Comparison of ENCODE assay signal across 22 mouse cellular contexts in genomic region chr4:41245408-41245807, GRCm38 (mm10). TPM values are rescaled to one million over a fixed set of nuclear protein-coding genes. Genes with fewer than 3 reads are reported as not detected.
DNase-seq lines count a peak whose midpoint lies in the region; ATAC-seq and TF ChIP-seq lines count a peak whose summit lies in the region.
"Had no signal": no experiment of that assay in that cellular context is flagged by ENCODE, and none has a peak within 500 bp of the region (broad histone marks: within the 10 kb centered on the region; RNA-seq: fewer than 3 reads in every experiment).

No protein-coding gene starts in this region.

- in situ Hi-C loops in Patski (cut with MboI; ENCODE audit: low pct_unique_long_range_greater_than_20kb) = no loop called here

- H3K27ac ChIP-seq in hindbrain, postnatal 0 days = no peak overlapping the region
- no peak overlapping the region for H3K27ac ChIP-seq in hindbrain, embryonic 11.5 days (ENCODE audit: low read depth, low read length)
- H3K27ac ChIP-seq in small intestine, adult 2 months (ENCODE audit: insufficient read depth, low read depth, low read length) = no peak overlapping the region
- H3K27ac ChIP-seq: embryonic facial prominence, embryonic 13.5 days; forebrain, embryonic 10.5 days; limb, embryonic 10.5 days; midbrain, embryonic 15.5 days had no signal

- CTCF ChIA-PET in Patski (lab: Charles Lee) = no interaction called here

- H3K4me2 ChIP-seq in hindbrain, postnatal 0 days (ENCODE audit: low read depth, low read length) = no peak overlapping the region
- H3K4me2 ChIP-seq in hindbrain, embryonic 11.5 days (replicated peaks; ENCODE audit: low read depth, low read length) = no peak overlapping the region
- H3K4me2 ChIP-seq: embryonic facial prominence, embryonic 13.5 days; heart, embryonic 11.5 days; midbrain, embryonic 15.5 days had no signal

- no peaks in the 10 kb centered on the region for H3K9me3 ChIP-seq in hindbrain, postnatal 0 days (ENCODE audit: low read length)
- no peaks in the 10 kb centered on the region for H3K9me3 ChIP-seq in hindbrain, embryonic 11.5 days (ENCODE audit: control insufficient read depth, low read length)
- H3K9me3 ChIP-seq: embryonic facial prominence, embryonic 13.5 days; midbrain, embryonic 15.5 days had no signal

- H3K4me1 ChIP-seq in hindbrain, postnatal 0 days (ENCODE audit: insufficient read depth, low read length) = no peaks in the 10 kb centered on the region
- H3K4me1 ChIP-seq in hindbrain, embryonic 11.5 days (replicated peaks; ENCODE audit: control insufficient read depth, insufficient read depth, low read length) = no peaks in the 10 kb centered on the region
- H3K4me1 ChIP-seq in lung, adult 2 months (ENCODE audit: control insufficient read depth, insufficient read depth, low read length) = no peaks in the 10 kb centered on the region
- no peaks in the 10 kb centered on the region for H3K4me1 ChIP-seq in small intestine, adult 2 months (ENCODE audit: control insufficient read depth, insufficient read depth, insufficient read length, low read length)
- H3K4me1 ChIP-seq: embryonic facial prominence, embryonic 13.5 days; forebrain, embryonic 10.5 days; limb, embryonic 10.5 days; midbrain, embryonic 15.5 days had no signal

- no peak overlapping the region for H3K9ac ChIP-seq in hindbrain, postnatal 0 days (replicated peaks; ENCODE audit: low read length)
- H3K9ac ChIP-seq in hindbrain, embryonic 11.5 days (ENCODE audit: low read depth, low read length) = no peak overlapping the region
- H3K9ac ChIP-seq: embryonic facial prominence, embryonic 13.5 days; midbrain, embryonic 15.5 days had no signal

- no peak for DNase-seq in hindbrain, postnatal 0 days (ENCODE audit: low spot score)
- no peak for DNase-seq in hindbrain, embryonic 11.5 days (ENCODE audit: low spot score)
- DNase-seq in lung, adult 2 months = no peak
- no peak for DNase-seq in lung, postnatal 25 days (ENCODE audit: low spot score)
- DNase-seq in Patski (ENCODE audit: low read depth, low spot score) = no peak
- no peak for DNase-seq in adrenal gland, adult 2 months
- DNase-seq: adrenal gland, postnatal 14 days; cerebellum, adult 2 months; gastrocnemius, postnatal 14 days; heart, postnatal 36 days; kidney, adult 9 months; retina, postnatal 1 day; spleen, adult 18-20 months; thymus, postnatal 14 days had no signal

- peaks cover 4% of the 10 kb centered on the region for H3K36me3 ChIP-seq in hindbrain, postnatal 0 days (ENCODE audit: insufficient read depth, low read length)
- no peaks in the 10 kb centered on the region for H3K36me3 ChIP-seq in hindbrain, embryonic 11.5 days (ENCODE audit: control insufficient read depth, insufficient read depth, low read length)
- peaks cover 19% of the 10 kb centered on the region for H3K36me3 ChIP-seq in small intestine, adult 2 months (ENCODE audit: control insufficient read depth, insufficient read depth, low read length)

- TF ChIP-seq POLR2A in lung, adult 2 months (IDR thresholded peaks at IDR 0.05; ENCODE audit: borderline replicate concordance, extremely low read depth, low read depth, low read length) = no peak
- no peak for TF ChIP-seq POLR2A in small intestine, adult 2 months (IDR thresholded peaks at IDR 0.05; ENCODE audit: low read depth, low read length)

- ATAC-seq in hindbrain, postnatal 0 days = no peak
- ATAC-seq in hindbrain, embryonic 11.5 days (ENCODE audit: low FRiP score) = no peak
- no peak for ATAC-seq in Patski
- no peak for ATAC-seq in erythroid progenitor cell, adult 5-6 weeks (replicated peaks; ENCODE audit: low FRiP score, poor library complexity, severe bottlenecking)
- ATAC-seq: hindbrain, embryonic 16.5 days; midbrain, embryonic 15.5 days had no signal

- no peak overlapping the region for H3K4me3 ChIP-seq in hindbrain, postnatal 0 days (ENCODE audit: low read length)
- H3K4me3 ChIP-seq in hindbrain, embryonic 11.5 days (ENCODE audit: low read depth, low read length) = no peak overlapping the region
- H3K4me3 ChIP-seq in lung, adult 2 months (replicated peaks; ENCODE audit: extremely low read depth, low read depth, low read length) = no peak overlapping the region
- H3K4me3 ChIP-seq in small intestine, adult 2 months (ENCODE audit: low read depth, low read length) = no peak overlapping the region
- H3K4me3 ChIP-seq: embryonic facial prominence, embryonic 13.5 days; forebrain, embryonic 10.5 days; limb, embryonic 10.5 days; midbrain, embryonic 15.5 days had no signal

- WGBS in hindbrain, postnatal 0 days = 100% methylated on average over 2 of the region's 2 CpGs
- WGBS in hindbrain, embryonic 11.5 days = 97% methylated on average over 2 of the region's 2 CpGs
- 96% methylated on average over 2 of the region's 2 CpGs for WGBS in lung, adult 2 months
- 96% methylated on average over 2 of the region's 2 CpGs for WGBS in small intestine, adult 2 months

- no peaks in the 10 kb centered on the region for H3K27me3 ChIP-seq in hindbrain, postnatal 0 days (ENCODE audit: insufficient read depth, low read length)
- no peaks in the 10 kb centered on the region for H3K27me3 ChIP-seq in hindbrain, embryonic 11.5 days (ENCODE audit: control insufficient read depth, insufficient read depth, low read length)
- no peaks in the 10 kb centered on the region for H3K27me3 ChIP-seq in Patski
- no peaks in the 10 kb centered on the region for H3K27me3 ChIP-seq in small intestine, adult 2 months (ENCODE audit: control insufficient read depth, insufficient read depth, low read length)
- H3K27me3 ChIP-seq: embryonic facial prominence, embryonic 13.5 days; midbrain, embryonic 15.5 days had no signal

- POLR2A ChIA-PET in Patski (lab: Charles Lee) = no interaction called here

- TF ChIP-seq CTCF in hindbrain, postnatal 0 days (IDR thresholded peaks at IDR 0.05; ENCODE audit: low read depth) = peak; percentile 41
- TF ChIP-seq CTCF in lung, adult 2 months (IDR thresholded peaks at IDR 0.05; ENCODE audit: insufficient read depth, low read length) = 0 out of 2 replicates have a peak, but pooled peaks have one; percentile 21
- peak; percentile 53 for TF ChIP-seq CTCF in Patski (IDR thresholded peaks at IDR 0.05)
- peak; percentile 9; the same call in 1 of the 2 replicates for TF ChIP-seq CTCF in small intestine, adult 2 months (IDR thresholded peaks at IDR 0.05; ENCODE audit: extremely low read depth, insufficient read length, insufficient replicate concordance, low read depth, low read length)

RNA-seq across cellular contexts. Expression of gene Ubap2, which starts 29.5 kb away (rescaled TPM):
- 19.3 and 33.8 TPM in 2 replicates for total RNA-seq in hindbrain, postnatal 0 days (2014; rRNA removed)
- 27.2 and 31.0 TPM in 2 replicates for polyA plus RNA-seq in hindbrain, postnatal 0 days (2015; fragmentation: Nextera tagmentation; extraction: Ambion mirVana)
- 62.2 and 66.3 TPM in 2 replicates for polyA plus RNA-seq in hindbrain, embryonic 11.5 days (2014; fragmentation: Nextera tagmentation; extraction: Ambion mirVana)
- polyA plus RNA-seq in lung, adult 2 months (2012; rRNA removed) = 53.1 and 62.2 TPM in 2 replicates
- polyA plus RNA-seq in Patski (2021) = 54.1 TPM
- 60.7 and 80.3 TPM in 2 replicates for polyA plus RNA-seq in small intestine, adult 2 months (2012; rRNA removed)
- total RNA-seq in erythroid progenitor cell, adult 5-6 weeks (2015; ENCODE audit: low replicate concordance) = 52.3 and 55.8 TPM in 2 replicates
- 33.1 and 42.1 TPM in 2 replicates for total RNA-seq in erythroid progenitor cell, adult 5-6 weeks (2017; ENCODE audit: low replicate concordance)
- total RNA-seq in adrenal gland, adult 2 months (2021) = 10 to 100 TPM; 34.4 to 42.4 TPM
- polyA plus RNA-seq in adrenal gland, adult 2 months (2012; rRNA removed) = 206 and 245 TPM in 2 replicates
